Mouse (Mus musculus) small intestine, adult 2 months (tissue): ENCODE results near the gene Tas2r116. TPM values are rescaled to one million over a fixed set of nuclear protein-coding genes. Genes with fewer than 3 reads are reported as not detected.

Experiments used
- H3K27ac ChIP-seq: fragments of 200-500 bp; 2 replicates; pipeline ENCODE4 v1.5.1; 2012; ENCODE audit warnings: low read depth, low read length, control low read depth, inconsistent platforms; ENCODE audit not compliant: insufficient read depth
- H3K27me3 ChIP-seq: fragments of 200-500 bp; 2 replicates; pipeline ENCODE4 v1.6.1; 2012; ENCODE audit warnings: mild to moderate bottlenecking, moderate library complexity, low read length, inconsistent platforms; ENCODE audit not compliant: control insufficient read depth, insufficient read depth
- H3K36me3 ChIP-seq: fragments of 200-500 bp; 2 replicates; pipeline ENCODE4 v1.6.1; 2012; ENCODE audit warnings: mild to moderate bottlenecking, low read length, control low read depth, inconsistent platforms; ENCODE audit not compliant: control insufficient read depth, insufficient read depth
- H3K4me1 ChIP-seq: fragments of 200-500 bp; 2 replicates; pipeline ENCODE4 v1.6.1; 2012; ENCODE audit warnings: low read length, inconsistent platforms, mixed read lengths; ENCODE audit not compliant: control insufficient read depth, insufficient read depth, insufficient read length
- H3K4me3 ChIP-seq: fragments of 200-500 bp; 2 replicates; pipeline ENCODE4 v1.5.1; 2012; ENCODE audit warnings: low read depth, mild to moderate bottlenecking, control low read depth, inconsistent platforms, low read length, moderate library complexity
- CTCF ChIP-seq: fragments of 200-500 bp; IDR thresholded peaks from 2 replicates; pipeline ENCODE4 v1.5.1; 2012; ENCODE audit warnings: low read depth, mild to moderate bottlenecking, control low read depth, inconsistent platforms, low read length, moderate library complexity, mixed read lengths; ENCODE audit not compliant: insufficient replicate concordance, insufficient read length; ENCODE audit errors: extremely low read depth
- POLR2A ChIP-seq: fragments of 200-500 bp; IDR thresholded peaks from 2 replicates; pipeline ENCODE4 v1.6.1; 2012; ENCODE audit warnings: low read depth, mild to moderate bottlenecking, control low read depth, inconsistent platforms, low read length, moderate library complexity
- WGBS: fragments of 180-500 bp; shearing (Covaris S2); methylation state at CpG from one replicate; pipeline ENCODE4 v1.1.7; 2018; 5-methylcytosine and 5-hydroxymethylcytosine counted together
- polyA plus RNA-seq: library from polyadenylated mRNA; depleted of rRNA; stranded (reverse); fragments of >200 nt; gene quantifications from 2 replicates; pipeline ENCODE4 v1.2.3, GENCODE M21; 2012; rRNA removed

The Tas2r116 gene
- polyA plus RNA-seq: not detected in 2 replicates

DNA sequence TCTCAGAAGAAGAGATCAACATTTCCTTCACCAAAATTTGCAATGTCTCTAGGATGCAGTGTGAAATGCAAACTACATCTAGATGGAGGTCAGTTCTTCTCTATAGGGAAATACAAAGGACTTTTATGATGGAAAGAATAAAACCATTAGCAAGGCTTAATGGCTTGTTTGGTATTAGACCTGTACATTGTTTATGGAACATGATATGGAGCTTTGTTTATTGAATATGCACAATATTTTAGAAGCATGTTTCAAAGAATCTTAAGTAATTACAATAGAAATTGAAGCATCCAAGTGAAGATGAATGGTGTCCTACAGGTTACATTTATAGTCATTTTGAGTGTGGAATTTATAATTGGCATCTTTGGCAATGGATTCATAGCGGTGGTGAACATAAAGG is at the start of gene Tas2r116:
Tas2r116 (plus strand) TSS at position 301 of the 400 bp plus-strand sequence.
- TF ChIP-seq CTCF (no peak), POLR2A (no peak)
- Histone ChIP-seq H3K27me3 (no peaks in the 10 kb centered on the region), H3K27ac (no peak within 1 kb of the TSS), H3K4me3 (no peak within 1 kb of the TSS), H3K36me3 (no peaks in the 10 kb centered on the region), H3K4me1 (no peaks in the 10 kb centered on the region)
- 63% methylated on average over 1 of the region's 1 CpGs for WGBS

DNA sequence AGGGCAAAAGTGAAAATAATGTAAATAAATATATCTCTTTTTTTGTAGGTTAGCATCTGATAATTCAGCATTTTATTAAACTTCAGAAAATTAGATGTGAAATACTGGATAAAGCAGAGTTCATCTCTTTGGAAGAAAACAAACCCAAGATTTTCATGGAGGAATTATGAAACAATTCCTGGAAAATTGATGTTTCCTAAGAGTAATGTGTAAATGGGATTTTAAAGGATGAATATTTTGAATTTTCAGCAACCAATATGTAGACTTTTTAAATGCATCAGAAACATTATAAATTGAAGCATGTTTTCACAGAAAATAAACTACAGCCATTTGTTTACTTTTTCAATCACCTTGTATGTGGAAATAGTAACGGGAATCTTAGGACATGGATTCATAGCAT is 8.4 kb upstream of the Tas2r116 start, which contains the start of gene Tas2r123:
Tas2r123 (plus strand) TSS at position 301 of the 400 bp plus-strand sequence.
- Histone ChIP-seq H3K4me1 (no peaks in the 10 kb centered on the region), H3K4me3 (no peak within 1 kb of the TSS), H3K27me3 (no peaks in the 10 kb centered on the region), H3K36me3 (no peaks in the 10 kb centered on the region), H3K27ac (no peak within 1 kb of the TSS)
- TF ChIP-seq CTCF (no peak), POLR2A (no peak)
- WGBS: 77% methylated on average over 1 of the region's 1 CpGs

DNA sequence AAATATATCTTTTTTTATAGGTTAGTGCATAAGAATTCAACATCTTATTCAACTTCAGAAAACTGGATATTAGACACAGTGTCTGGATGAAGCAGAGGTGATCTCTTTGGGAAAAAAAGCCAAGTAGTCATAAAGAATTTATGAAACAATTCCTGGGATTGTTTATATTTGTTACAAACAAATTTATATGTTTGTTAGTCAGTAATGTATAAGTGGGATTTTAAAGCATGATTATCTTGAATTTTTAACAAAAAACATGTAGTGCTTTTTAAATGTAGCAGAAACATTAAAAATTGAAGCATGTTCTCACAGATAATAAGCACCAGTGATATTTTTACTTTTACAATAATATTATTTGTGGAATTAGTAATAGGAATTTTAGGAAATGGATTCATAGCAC is 12.5 kb downstream of the Tas2r116 start, which contains the start of gene Tas2r110:
Tas2r110 (plus strand) TSS at position 301 of the 400 bp plus-strand sequence.
- no peaks in the 10 kb centered on the region for H3K36me3 ChIP-seq
- no peaks in the 10 kb centered on the region for H3K4me1 ChIP-seq
- H3K4me3 ChIP-seq: no peak within 1 kb of the TSS
- H3K27ac ChIP-seq: no peak within 1 kb of the TSS
- TF ChIP-seq POLR2A: no peak
- TF ChIP-seq CTCF: no peak
- no peaks in the 10 kb centered on the region for H3K27me3 ChIP-seq

DNA sequence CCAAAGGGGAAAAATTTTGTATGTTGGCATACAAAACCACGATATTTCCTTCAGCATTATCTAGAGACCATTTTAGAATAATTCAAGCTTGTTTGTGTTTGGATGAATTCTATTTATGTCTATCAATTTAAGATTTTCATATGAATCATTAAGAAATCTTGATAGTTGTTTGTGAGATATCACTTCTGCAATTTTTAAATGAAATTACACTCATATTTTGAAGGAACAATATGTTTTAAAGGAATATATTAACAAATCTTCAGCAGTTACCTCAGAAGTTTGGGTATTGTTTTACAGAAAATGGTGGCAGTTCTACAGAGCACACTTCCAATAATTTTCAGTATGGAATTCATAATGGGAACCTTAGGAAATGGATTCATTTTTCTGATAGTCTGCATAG is 37.5 kb downstream of the Tas2r116 start, which contains the start of gene Tas2r113:
Tas2r113 (plus strand) TSS at position 301 of the 400 bp plus-strand sequence.
- no peak for TF ChIP-seq POLR2A
- no peak for TF ChIP-seq CTCF
- 63% methylated on average over 1 of the region's 1 CpGs for WGBS
- Histone ChIP-seq H3K27me3 (no peaks in the 10 kb centered on the region), H3K27ac (no peak within 1 kb of the TSS), H3K4me3 (no peak within 1 kb of the TSS), H3K4me1 (no peaks in the 10 kb centered on the region), H3K36me3 (no peaks in the 10 kb centered on the region)

Other genes starting within 250 kb of the Tas2r116 start
- not detected in 2 replicates for gene A630073D07Rik, start 203.9 kb upstream of the Tas2r116 start, polyA plus RNA-seq
- gene Tas2r120, start 198.5 kb upstream of the Tas2r116 start, polyA plus RNA-seq: not detected in 2 replicates
- gene Tas2r121, start 154.4 kb upstream of the Tas2r116 start, polyA plus RNA-seq: not detected in 2 replicates
- gene Tas2r122, start 143.5 kb upstream of the Tas2r116 start, polyA plus RNA-seq: not detected in 2 replicates
- gene Tas2r115, start 117.4 kb upstream of the Tas2r116 start, polyA plus RNA-seq: not detected in 2 replicates
- not detected in 2 replicates for gene Tas2r124, start 100.7 kb upstream of the Tas2r116 start, polyA plus RNA-seq
- gene Tas2r102, start 93.3 kb upstream of the Tas2r116 start, polyA plus RNA-seq: not detected in 2 replicates
- not detected in 2 replicates for gene Tas2r136, start 77.3 kb upstream of the Tas2r116 start, polyA plus RNA-seq
- not detected in 2 replicates for gene Tas2r117, start 52.6 kb upstream of the Tas2r116 start, polyA plus RNA-seq
- not detected in 2 replicates for gene Tas2r123, start 8.3 kb upstream of the Tas2r116 start, polyA plus RNA-seq
- not detected in 2 replicates for gene Tas2r110, start 12.6 kb downstream of the Tas2r116 start, polyA plus RNA-seq
- gene Tas2r113, start 37.6 kb downstream of the Tas2r116 start, polyA plus RNA-seq: not detected in 2 replicates
- not detected in 2 replicates for gene Tas2r125, start 54.2 kb downstream of the Tas2r116 start, polyA plus RNA-seq
- not detected in 2 replicates for gene Tas2r129, start 95.7 kb downstream of the Tas2r116 start, polyA plus RNA-seq
- gene Tas2r131, start 102.5 kb downstream of the Tas2r116 start, polyA plus RNA-seq: not detected in 2 replicates
- not detected in 2 replicates for gene Tas2r109, start 125.5 kb downstream of the Tas2r116 start, polyA plus RNA-seq
- not detected in 2 replicates for gene Tas2r103, start 181.7 kb downstream of the Tas2r116 start, polyA plus RNA-seq
- not detected in 2 replicates for gene Tas2r140, start 200.4 kb downstream of the Tas2r116 start, polyA plus RNA-seq
- 68.1 and 95.8 TPM in 2 replicates for gene Smim10l1, start 249.5 kb downstream of the Tas2r116 start, polyA plus RNA-seq